Mouse (Mus musculus): ENCODE results near the gene Wdr11.

Wdr11 gene

GRCm38 (mm10) chr7:129591371-129592131 is at the start of gene Wdr11:
Gene Wdr11, plus strand, starts transcription at chr7:129591863.
- in situ Hi-C loops (cut with MboI, MseI): no loop called here

- in situ Hi-C loops (cut with MboI, MseI): no loop called here
Observed at GRCm38 (mm10) chr7:129567541-129567940, 24.1 kb upstream of the Wdr11 start.

DNA sequence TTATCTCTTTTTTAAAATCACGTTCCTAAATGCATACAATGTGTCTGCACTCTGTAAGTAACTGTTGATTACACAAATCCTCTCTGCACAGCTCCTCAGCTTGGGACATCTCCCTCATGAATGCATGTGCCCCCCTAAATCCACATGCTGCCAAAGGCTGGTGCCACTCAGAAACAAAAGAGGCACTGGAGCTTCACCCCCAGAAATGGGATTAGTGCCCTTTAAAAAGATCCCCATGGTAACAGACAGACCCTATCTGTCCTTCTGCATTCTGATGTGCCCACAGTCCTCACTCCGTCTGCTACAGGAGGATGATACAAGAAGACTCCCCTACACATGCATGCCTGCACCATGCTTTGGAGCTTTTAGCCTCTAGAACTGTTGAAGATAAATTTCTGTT is 23.3 kb upstream of the Wdr11 start:
- in situ Hi-C loops (cut with MboI, MseI): no loop called here

- in situ Hi-C loops (cut with MboI, MseI): no loop called here
Observed at GRCm38 (mm10) chr7:129574471-129574870, 17.2 kb upstream of the Wdr11 start.

GRCm38 (mm10) chr7:129575110-129575784 is 16.4 kb upstream of the Wdr11 start:
- in situ Hi-C loops (cut with MboI, MseI): no loop called here

GRCm38 (mm10) chr7:129592132-129592745 is 576 bp downstream of the Wdr11 start:
- in situ Hi-C loops (cut with MboI, MseI): no loop called here

- in situ Hi-C loops (cut with MboI, MseI): no loop called here
Observed at GRCm38 (mm10) chr7:129597186-129597585, 5.5 kb downstream of the Wdr11 start.

DNA sequence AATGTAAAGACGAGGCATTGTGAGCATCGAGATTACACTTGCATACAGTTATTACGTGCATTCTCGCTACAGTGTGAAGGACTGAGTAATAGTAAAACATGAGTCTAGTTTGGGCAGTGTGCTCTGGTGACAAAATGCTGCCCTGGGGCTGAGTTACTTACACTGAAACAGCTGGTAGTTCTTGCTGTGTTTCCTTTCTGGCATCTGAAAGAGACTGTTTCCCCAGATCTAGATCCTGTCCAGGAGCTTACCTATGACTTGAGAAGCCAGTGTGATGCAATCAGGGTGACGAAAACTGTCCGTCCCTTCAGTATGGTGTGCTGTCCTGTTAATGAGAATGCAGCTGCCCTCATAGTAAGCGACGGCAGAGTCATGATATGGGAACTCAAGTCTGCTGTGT is 14.6 kb downstream of the Wdr11 start:
- in situ Hi-C loops (cut with MboI, MseI): no loop called here

DNA sequence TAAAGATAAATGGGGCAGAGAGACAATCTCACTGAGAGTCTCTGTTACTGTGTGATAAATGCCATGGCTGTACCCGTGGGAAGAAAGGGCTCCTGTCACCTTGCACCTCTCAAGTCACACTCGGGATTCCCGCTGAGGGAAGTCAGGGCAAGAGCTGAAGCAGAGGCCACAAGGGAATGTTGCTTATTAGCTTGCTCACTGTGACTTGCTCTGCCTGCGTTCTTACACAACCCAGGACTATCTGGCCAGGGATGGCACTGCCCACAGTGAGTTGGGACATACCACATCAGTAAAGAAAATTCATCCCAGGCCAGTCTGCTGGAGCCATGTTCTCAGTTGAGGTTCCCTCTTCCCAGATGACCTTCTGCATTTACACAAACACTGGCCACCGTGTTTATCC is 29.5 kb downstream of the Wdr11 start:
- in situ Hi-C loops (cut with MboI, MseI): no loop called here

- in situ Hi-C loops (cut with MboI, MseI): no loop called here
Observed at GRCm38 (mm10) chr7:129630351-129630750, 38.7 kb downstream of the Wdr11 start.

DNA sequence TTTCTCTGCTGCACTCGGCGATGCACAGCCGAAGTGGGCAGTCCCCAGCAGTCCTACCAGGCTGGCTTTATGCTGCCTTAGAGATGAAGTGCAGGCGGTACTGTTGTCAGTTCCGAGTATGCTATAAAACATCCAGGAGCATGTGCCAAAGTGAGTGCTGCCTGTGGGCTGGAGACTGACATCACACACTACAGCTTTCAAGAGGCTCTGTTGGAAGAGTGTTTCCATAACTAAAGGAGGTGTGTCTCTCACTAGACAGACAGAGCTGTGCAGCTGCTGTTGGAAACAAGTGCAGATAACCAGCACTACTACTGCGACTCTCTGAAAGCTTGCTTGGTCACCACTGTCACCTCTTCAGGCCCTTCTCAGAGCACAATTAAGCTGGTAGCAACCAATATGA is 39.8 kb downstream of the Wdr11 start:
- in situ Hi-C loops (cut with MboI, MseI): no loop called here

GRCm38 (mm10) chr7:129635898-129636640 is 44.4 kb downstream of the Wdr11 start:
- in situ Hi-C loops (cut with MboI, MseI): no loop called here

DNA sequence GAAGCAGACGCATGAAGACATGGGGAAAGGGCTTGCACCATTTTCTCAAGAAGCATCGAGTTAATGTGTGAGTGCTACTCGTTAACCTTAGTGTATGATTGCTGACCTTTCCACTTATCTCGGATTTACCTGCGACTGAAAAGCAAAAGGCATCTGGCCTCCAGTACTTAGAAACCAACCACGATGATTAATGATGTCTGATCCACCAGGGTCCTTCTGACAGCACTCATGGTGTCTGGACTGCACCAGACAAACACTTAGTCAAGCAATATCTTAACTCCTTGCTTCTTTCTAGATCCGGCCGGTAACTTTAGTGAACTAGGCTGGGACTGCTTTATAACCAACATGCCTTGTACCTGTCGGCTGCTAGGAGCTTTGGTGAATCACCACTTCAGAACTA is 45.3 kb downstream of the Wdr11 start:
- in situ Hi-C loops (cut with MboI, MseI): no loop called here

GRCm38 (mm10) chr7:129637906-129638475 is 46.3 kb downstream of the Wdr11 start:
- in situ Hi-C loops (cut with MboI, MseI): no loop called here

DNA sequence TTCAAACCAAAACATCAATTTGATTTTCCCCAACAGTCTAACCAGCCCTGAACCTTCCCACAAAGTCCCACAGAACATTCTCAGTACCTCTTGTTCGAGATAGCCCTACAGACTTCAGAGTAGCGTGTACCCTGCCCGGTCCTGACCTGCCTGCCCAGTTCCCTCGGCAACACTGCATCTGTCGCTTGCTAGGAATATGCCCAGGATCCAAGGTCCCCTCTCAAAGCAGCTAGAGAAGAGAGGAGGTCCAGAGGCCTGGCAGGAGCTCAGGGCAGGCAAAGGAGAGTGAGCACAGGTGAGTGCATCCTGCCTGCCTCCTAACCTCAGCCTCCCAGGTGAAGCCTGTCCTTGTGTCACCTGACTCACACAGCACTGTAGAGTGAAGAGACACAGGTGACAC is 47.3 kb downstream of the Wdr11 start:
- in situ Hi-C loops (cut with MboI, MseI): no loop called here

- in situ Hi-C loops (cut with MboI, MseI): no loop called here
Observed at GRCm38 (mm10) chr7:129639833-129640232, 48.2 kb downstream of the Wdr11 start.

DNA sequence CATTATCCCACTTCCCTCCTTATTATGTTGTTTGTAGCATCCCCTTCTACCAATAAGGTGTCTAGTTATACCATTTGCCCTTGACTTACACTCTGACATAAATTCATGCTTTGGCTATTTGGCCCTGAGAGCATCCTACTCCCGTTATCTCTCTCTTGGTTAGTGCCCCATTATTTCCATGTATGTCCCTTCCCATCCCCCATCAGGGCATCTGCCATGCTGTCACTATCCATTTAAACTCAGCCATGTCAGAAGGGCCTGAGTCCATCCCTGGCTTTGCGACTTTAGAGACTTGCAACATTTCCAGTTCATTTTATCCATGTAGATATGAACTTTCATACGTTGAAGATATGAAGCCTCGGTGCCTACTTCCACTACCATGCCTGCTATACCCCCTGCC is 51.6 kb downstream of the Wdr11 start:
- in situ Hi-C loops (cut with MboI, MseI): no loop called here

- in situ Hi-C loops (cut with MboI, MseI): loop anchor here (5.0 kb wide), 1 partner anchor 735 kb away; no protein-coding TSS in a partner anchor
Observed at GRCm38 (mm10) chr7:129647798-129648197, 56.1 kb downstream of the Wdr11 start.

DNA sequence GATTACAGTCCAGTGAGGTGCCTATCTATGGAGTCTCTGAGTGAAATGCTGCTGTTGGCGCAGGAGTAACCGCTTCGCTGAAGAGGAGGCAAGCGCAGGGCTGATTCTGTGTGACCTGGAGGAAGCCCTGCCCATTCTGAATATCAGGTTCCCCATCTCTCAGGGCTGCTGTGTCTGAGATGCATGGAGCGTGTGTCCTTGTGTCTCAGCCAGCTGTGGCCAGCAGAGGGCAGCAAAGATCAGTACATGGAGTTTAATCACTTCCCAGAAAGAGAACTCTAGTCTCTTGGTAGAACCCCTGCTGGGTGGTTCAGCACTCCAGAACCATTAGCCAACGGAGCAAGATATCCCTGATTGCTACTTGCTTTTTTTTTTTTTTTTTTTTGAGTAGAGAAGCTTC is 57.3 kb downstream of the Wdr11 start:
- in situ Hi-C loops (cut with MboI, MseI): loop anchor here (5.0 kb wide), 1 partner anchor 733 kb away; no protein-coding TSS in a partner anchor

- in situ Hi-C loops (cut with MboI, MseI): loop anchor here (5.0 kb wide), 2 partner anchors 622 to 827 kb away; no protein-coding TSS in a partner anchor
Observed at GRCm38 (mm10) chr7:129650717-129651116, 59.1 kb downstream of the Wdr11 start.

DNA sequence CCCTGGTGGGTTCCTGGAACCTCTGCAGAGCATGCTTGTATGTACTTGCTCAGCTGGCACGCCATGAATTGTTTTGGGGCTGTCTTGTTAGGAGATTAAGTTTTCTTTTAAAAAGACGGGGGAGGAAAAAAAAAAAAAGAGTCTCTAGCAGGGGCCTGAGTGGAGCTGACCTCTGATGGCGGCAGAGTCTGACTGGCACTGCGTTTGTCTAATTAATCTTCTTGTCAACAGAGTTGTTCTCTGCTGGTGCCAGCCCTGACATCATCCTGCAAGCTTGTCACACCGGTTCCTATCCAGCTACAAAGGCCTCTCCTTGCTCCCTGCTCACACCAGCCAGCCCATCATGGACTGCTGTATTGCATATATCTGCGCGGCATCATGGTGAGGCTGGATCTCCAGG is 60.1 kb downstream of the Wdr11 start:
- in situ Hi-C loops (cut with MboI, MseI): loop anchor here (5.0 kb wide), 2 partner anchors 621 to 826 kb away; no protein-coding TSS in a partner anchor
